Mouse (Mus musculus) thymus, postnatal 14 days (tissue): ENCODE measurements around the gene Mbd3l1.

Experiments used
- DNase-seq: peaks from one replicate; pipeline ENCODE4 v3.0.0; 2021

Mbd3l1 gene

DNA sequence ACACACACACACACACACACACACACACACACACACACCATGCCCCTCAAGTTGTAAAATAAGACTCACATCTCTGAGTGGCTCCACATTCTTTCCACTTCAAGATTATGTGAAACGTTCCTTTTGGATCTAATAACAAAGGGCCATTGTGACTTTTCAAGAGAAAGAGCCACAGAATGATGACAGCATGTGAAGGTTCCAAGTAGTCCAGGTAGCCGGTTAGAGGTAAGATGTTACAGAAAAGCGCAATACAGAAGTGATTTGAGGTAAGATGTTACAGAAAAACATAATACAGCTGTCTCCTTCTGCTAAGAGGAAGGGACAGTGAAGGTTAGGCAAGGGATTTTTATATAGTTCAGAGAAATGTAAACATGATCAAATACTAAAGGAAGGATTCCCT is at the start of gene Mbd3l1, which contains the start of gene Zfp558:
Mbd3l1 (plus strand) TSS at position 192 of the 400 bp plus-strand sequence.
Zfp558 (minus strand) TSS at position 101 of the 400 bp plus-strand sequence.
- no peak for DNase-seq

DNA sequence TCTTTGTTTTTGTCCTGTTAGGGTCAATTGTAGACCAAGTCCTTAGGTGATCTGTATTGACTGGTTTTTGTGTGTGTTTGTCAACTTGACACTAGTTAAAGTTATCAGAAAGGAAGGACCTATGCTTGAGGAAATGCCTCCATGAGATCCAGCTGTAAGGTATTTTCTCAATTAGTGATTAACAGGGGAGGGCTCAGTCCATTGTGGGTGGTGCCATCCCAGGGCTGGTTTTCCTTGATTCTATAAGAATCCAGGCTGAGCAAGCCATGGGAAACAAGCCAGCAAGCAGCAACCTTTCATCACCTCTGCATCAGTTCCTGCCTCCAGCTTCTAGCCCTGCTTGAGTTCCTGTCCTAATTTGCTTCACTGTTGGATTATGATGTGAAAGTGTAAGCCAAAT is 47.8 kb upstream of the Mbd3l1 start, which contains the start of gene Mbd3l2:
Mbd3l2 (plus strand) TSS at position 301 of the 400 bp plus-strand sequence.
- no peak for DNase-seq

DNA sequence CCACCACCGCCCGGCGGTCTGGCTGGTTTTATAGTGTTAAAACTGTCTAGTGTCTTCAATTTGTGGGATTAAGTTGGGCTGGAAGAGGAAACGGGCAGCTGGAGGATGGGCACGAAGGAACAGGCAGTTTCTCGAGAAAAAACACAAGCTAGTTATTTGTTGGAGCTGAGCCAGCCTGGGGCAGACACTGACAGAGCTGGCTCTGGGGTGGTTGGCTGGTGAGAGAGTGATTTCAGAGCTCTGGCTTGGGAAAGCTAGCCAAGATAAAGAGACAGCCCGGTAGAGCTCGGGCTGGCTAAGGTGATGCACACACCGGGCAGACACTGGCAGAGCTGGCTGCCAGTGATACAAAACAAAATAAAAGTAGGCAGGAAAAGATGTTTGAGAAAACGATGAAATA is 46.5 kb upstream of the Mbd3l1 start:
- DNase-seq, result no peak

DNA sequence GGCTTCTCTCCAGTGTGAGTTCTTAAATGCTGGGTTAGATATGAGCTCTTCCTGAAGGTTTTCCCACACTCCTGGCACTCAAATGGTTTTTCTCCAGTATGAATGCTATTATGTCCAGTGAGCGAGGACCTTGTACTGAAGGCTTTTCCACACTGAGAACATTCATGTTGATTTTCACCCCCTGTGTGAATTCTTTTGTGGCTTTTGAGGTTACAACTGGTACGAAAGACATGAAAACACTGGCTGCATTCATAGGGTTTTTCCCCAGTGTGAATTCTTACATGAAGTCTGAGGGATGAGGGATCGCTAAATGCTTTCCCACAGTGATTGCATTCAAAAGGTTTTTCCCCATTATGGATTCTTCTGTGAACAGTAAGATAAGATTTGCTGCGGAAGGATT is 21.6 kb upstream of the Mbd3l1 start:
- no peak for DNase-seq

DNA sequence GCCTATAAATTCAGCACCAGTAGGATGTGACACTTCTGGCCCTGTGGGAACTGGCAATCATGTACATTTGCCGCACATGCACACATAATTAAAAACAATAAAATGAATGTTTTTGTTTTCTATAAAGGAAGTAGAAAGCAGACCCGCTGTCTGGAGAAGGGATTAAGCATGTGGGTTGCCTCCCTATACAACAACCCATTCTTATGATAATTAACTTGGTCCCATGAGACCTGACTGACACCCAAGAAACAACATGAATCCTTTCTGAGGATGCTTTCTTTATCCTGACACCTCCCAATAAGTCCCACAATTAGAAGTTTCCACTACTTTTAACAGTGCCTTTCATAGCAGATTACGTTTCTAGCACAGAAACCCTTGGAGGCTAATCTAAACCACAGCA is 10.8 kb upstream of the Mbd3l1 start:
- DNase-seq, result no peak

DNA sequence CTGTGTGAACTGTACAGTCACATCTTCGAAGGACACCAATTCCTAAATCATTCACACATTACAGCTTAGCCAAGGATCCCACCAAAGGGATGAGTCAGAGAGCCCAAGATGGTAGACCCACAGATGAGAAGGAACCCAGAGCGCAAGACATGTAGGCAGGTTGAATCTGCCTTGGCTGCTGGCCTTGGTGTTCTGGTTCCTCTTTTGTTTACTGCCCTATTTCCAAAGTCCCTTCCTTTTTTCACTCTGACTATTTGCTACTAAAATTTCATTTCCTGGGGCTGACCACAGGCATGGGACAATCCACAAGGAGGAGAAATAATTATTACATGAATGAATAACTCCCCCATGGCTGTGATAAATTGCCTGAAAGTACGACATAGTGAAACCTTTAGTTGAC is 10.2 kb upstream of the Mbd3l1 start:
- no peak for DNase-seq

DNA sequence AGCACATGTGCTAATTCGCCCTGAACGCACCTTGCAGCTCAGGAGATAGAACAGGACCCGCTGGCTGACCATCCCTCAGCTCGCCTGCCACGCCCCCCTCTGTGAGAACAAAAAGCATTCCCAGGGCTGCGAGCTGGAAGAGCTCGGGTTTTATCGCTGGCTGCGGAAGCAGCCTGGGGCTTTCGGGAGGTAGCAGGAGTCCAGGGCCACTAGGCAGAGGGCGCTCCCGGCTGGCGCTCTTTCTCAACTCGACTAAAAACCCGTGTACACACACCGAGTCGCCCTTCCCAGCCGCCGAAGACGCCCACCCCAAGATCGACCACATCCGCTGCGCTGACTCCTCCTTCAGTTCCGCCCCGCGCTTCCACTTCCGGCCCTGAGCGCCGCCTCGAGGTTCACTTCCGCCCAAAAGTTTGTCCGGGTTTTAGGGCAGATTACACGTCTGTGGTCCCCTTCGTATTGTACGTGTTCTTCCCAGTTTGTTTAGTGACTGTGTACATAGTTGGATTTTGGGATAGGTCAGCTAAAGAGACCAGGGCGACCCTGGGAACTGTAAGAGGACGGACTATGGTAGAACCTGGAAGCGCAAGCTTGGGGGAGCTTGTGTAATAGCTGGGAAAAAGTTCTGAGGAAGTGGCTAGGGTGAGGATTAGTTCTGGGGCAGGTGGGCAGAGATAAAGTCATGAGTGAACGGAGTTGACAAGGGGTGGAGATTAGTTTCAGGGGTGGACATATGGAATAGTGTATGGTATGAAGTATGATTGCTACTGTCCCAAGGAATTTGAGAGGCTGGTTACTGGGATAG is 4.6 kb upstream of the Mbd3l1 start:
- peak; percentile 85 for DNase-seq

DNA sequence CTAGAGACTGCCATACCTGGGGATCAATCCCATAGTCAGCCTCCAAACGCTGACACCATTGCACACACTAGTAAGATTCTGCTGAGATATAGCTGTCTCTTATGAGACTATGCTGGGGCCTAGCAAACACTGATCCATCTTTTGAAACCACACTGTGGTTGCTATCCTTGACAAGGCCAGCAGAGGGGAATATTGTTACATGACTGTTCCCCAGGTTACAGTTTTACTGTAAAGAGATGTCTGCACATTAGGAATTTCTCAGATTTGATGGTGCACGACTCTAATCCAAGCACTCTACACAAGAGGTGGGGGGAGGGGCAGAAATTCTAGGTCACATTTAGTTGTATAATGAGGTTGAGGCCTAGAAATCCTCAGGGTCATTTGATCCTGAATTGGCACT is 29.9 kb downstream of the Mbd3l1 start:
- DNase-seq, result no peak
